Mouse (Mus musculus) bone marrow, adult 2 months (tissue): Measurements from ENCODE around the gene Neil3. TPM values are rescaled to one million over a fixed set of nuclear protein-coding genes. Genes with fewer than 3 reads are reported as not detected.
A peak's percentile ranks its signal among the peaks of the same experiment; 100 is the strongest.

Experiments used
- H3K27ac ChIP-seq: fragments of 200-500 bp; 2 replicates; pipeline ENCODE4 v1.5.1; 2012; ENCODE audit warnings: low read depth, mild to moderate bottlenecking, control low read depth, inconsistent platforms, low read length; ENCODE audit not compliant: control insufficient read depth, poor library complexity, insufficient read depth
- H3K4me1 ChIP-seq: fragments of 200-500 bp; 2 replicates; pipeline ENCODE4 v1.6.1; 2011; ENCODE audit warnings: low read length; ENCODE audit not compliant: control insufficient read depth, insufficient read depth
- H3K4me3 ChIP-seq: fragments of 200-500 bp; replicated peaks from 2 replicates; pipeline ENCODE3; 2011; ENCODE audit warnings: mild to moderate bottlenecking, low read depth, low read length, control low read depth; ENCODE audit not compliant: control insufficient read depth
- CTCF ChIP-seq: fragments of 200-500 bp; IDR thresholded peaks from 2 replicates; pipeline ENCODE4 v1.5.1; 2011; ENCODE audit warnings: low read length, control low read depth; ENCODE audit not compliant: control insufficient read depth, insufficient read depth
- POLR2A ChIP-seq: fragments of 200-500 bp; IDR thresholded peaks from 2 replicates; pipeline ENCODE4 v1.6.1; 2011; ENCODE audit warnings: low read depth, mild to moderate bottlenecking, control low read depth, low read length, borderline replicate concordance; ENCODE audit not compliant: control insufficient read depth
- WGBS: fragments of 180-500 bp; shearing (Covaris S2); methylation state at CpG from one replicate; pipeline ENCODE4 v1.1.7; 2018; 5-methylcytosine and 5-hydroxymethylcytosine counted together
- polyA plus RNA-seq: library from polyadenylated mRNA; stranded (reverse); fragments of >200 nt; gene quantifications from 2 replicates; pipeline ENCODE4 v1.2.4, GENCODE M21; 2011; ENCODE audit warnings: low replicate concordance; ENCODE audit not compliant: missing spikeins, insufficient read depth, insufficient read length

Neil3 gene
- polyA plus RNA-seq, 1 experiment, result 68.7 TPM

- H3K4me3 ChIP-seq, result no peak overlapping the region
- H3K4me1 ChIP-seq, result no peaks in the 10 kb centered on the region
- no peak for TF ChIP-seq CTCF
- no peak for TF ChIP-seq POLR2A
- no peak overlapping the region for H3K27ac ChIP-seq
- 89% methylated on average over 7 of the region's 7 CpGs for WGBS
Measured at GRCm38 (mm10) chr8:53613577-53614287, 25.1 kb downstream of the Neil3 start.

GRCm38 (mm10) chr8:53612297-53612696 lies 26.6 kb downstream of the Neil3 start:
- H3K4me1 ChIP-seq, result no peaks in the 10 kb centered on the region; the same call in 1 of the 2 replicates
- H3K27ac ChIP-seq, result no peak overlapping the region
- WGBS, result 86% methylated on average over 7 of the region's 7 CpGs
- TF ChIP-seq CTCF (no peak), POLR2A (no peak)
- no peak overlapping the region for H3K4me3 ChIP-seq

- Histone ChIP-seq H3K4me1 (no peaks in the 10 kb centered on the region; the same call in 1 of the 2 replicates), H3K27ac (no peak overlapping the region), H3K4me3 (no peak overlapping the region)
- no peak for TF ChIP-seq POLR2A
- peak; percentile 80 for TF ChIP-seq CTCF
- 20% methylated on average over 3 of the region's 3 CpGs for WGBS
Measured at GRCm38 (mm10) chr8:53607040-53607439, 31.8 kb downstream of the Neil3 start.

- Histone ChIP-seq H3K4me3 (peak overlapping the region; percentile 42), H3K4me1 (no peaks in the 10 kb centered on the region; the same call in 1 of the 2 replicates), H3K27ac (peak overlapping the region; percentile 65; the same call in 1 of the 2 replicates)
- WGBS, result 33% methylated on average over 5 of the region's 5 CpGs
- TF ChIP-seq POLR2A (no peak), CTCF (no peak)
Measured at GRCm38 (mm10) chr8:53604906-53605305, 34.0 kb downstream of the Neil3 start.

DNA sequence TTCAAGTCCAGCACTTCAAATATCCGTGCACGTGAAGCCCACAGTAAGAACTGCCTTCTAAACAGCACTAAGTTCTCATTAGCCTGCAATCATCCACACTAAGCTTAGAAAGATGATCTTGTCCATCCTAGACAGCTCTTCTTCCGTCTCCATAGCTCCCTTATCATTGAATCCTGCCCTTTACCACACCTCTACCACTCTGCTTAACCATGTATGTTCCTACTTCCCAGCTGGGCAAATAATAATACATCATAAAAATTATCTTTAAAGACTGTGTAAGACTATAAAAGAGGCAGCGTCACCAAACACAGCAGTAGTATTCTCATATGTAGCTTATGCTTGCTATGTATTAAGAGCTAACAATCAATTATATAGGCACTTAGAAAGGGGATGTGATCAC lies 35.2 kb downstream of the Neil3 start:
- no peak overlapping the region; the same call in 1 of the 2 replicates for H3K27ac ChIP-seq
- no peaks in the 10 kb centered on the region; the same call in 1 of the 2 replicates for H3K4me1 ChIP-seq
- 80% methylated on average over 4 of the region's 4 CpGs for WGBS
- no peak overlapping the region for H3K4me3 ChIP-seq
- no peak for TF ChIP-seq POLR2A
- no peak for TF ChIP-seq CTCF

- no peak overlapping the region for H3K4me3 ChIP-seq
- H3K4me1 ChIP-seq, result no peaks in the 10 kb centered on the region
- no peak for TF ChIP-seq POLR2A
- TF ChIP-seq CTCF, result no peak
- WGBS, result 96% methylated on average over 3 of the region's 3 CpGs
- no peak overlapping the region for H3K27ac ChIP-seq
Measured at GRCm38 (mm10) chr8:53600826-53601225, 38.0 kb downstream of the Neil3 start.

- TF ChIP-seq CTCF (no peak), POLR2A (no peak)
- 93% methylated on average over 11 of the region's 11 CpGs for WGBS
Measured at GRCm38 (mm10) chr8:53600025-53600811, 38.6 kb downstream of the Neil3 start.

DNA sequence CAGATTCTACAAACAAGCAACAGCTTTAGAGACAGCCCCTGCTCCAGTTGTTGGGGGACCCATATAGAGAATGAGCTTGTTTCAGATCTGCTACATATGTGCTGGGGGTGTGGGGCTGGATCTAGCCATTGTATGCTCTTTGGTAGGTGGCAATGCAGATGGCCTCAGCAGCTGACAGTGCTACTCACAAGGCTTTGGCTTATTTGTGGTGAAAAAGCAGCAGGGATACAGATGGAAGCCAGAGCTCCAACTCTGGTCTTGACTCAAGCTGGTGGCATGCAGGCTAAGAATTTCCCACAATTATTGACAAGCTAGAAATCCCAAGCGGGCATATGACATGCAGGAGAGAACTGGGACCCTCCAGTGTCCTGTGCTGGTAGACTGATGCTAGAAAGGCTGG lies 40.8 kb downstream of the Neil3 start:
- Histone ChIP-seq H3K27ac (no peak overlapping the region), H3K4me1 (no peaks in the 10 kb centered on the region), H3K4me3 (no peak overlapping the region)
- WGBS, result 94% methylated on average over 1 of the region's 1 CpGs
- no peak for TF ChIP-seq CTCF
- no peak for TF ChIP-seq POLR2A

More at GRCm38 (mm10) chr8:53600025-53600811, 38.6 kb downstream of the Neil3 start:
- no peaks in the 10 kb centered on the region for H3K4me1 ChIP-seq
- no peak overlapping the region for H3K4me3 ChIP-seq
- no peak overlapping the region for H3K27ac ChIP-seq
